Mouse (Mus musculus) kidney, adult 9 months (tissue): ENCODE data around the gene Zfp764.
A peak's percentile ranks its signal among the peaks of the same experiment; 100 is the strongest.
"Not testable (repeated sequence)": the region's sequence is repeated elsewhere in the genome, so short reads cannot be mapped to it uniquely, and the experiment has no call there.

Experiments
- DNase-seq: peaks from one replicate; pipeline ENCODE4 v3.0.0; 2022

The Zfp764 gene

GRCm38 (mm10) chr7:127390306-127390705 is 16.3 kb downstream of the Zfp764 start:
- DNase-seq, result no peak

GRCm38 (mm10) chr7:127388201-127388600 is 18.4 kb downstream of the Zfp764 start:
- not testable (repeated sequence) for DNase-seq

- peak; percentile 97 for DNase-seq
Observed at GRCm38 (mm10) chr7:127386641-127387392, 19.8 kb downstream of the Zfp764 start, which contains the start of gene 9130019O22Rik. TSS of gene 9130019O22Rik (minus strand) at chr7:127387166.

- DNase-seq, result not testable (repeated sequence)
Observed at GRCm38 (mm10) chr7:127385560-127385959, 21.1 kb downstream of the Zfp764 start.

- no peak for DNase-seq
Observed at GRCm38 (mm10) chr7:127378310-127378921, 28.2 kb downstream of the Zfp764 start.

GRCm38 (mm10) chr7:127375271-127376245 is 31.1 kb downstream of the Zfp764 start, which contains the start of gene Zfp747:
TSS of gene Zfp747 (minus strand) at chr7:127376050.
- peak; percentile 98 for DNase-seq

GRCm38 (mm10) chr7:127371870-127372269 is 34.8 kb downstream of the Zfp764 start:
- DNase-seq, result not testable (repeated sequence)

GRCm38 (mm10) chr7:127371213-127371612 is 35.4 kb downstream of the Zfp764 start:
- DNase-seq, result no peak

GRCm38 (mm10) chr7:127366249-127366648 is 40.4 kb downstream of the Zfp764 start:
- DNase-seq, result no peak

- DNase-seq, result peak; percentile 22
Observed at GRCm38 (mm10) chr7:127364166-127364565, 42.5 kb downstream of the Zfp764 start.

- DNase-seq, result peak; percentile 38
Observed at GRCm38 (mm10) chr7:127363475-127363921, 43.1 kb downstream of the Zfp764 start.

GRCm38 (mm10) chr7:127362418-127362817 is 44.2 kb downstream of the Zfp764 start:
- peak; percentile 56 for DNase-seq

- peak; percentile 74 for DNase-seq
Observed at GRCm38 (mm10) chr7:127361449-127361848, 45.2 kb downstream of the Zfp764 start.

GRCm38 (mm10) chr7:127360265-127360664 is 46.4 kb downstream of the Zfp764 start:
- no peak for DNase-seq

GRCm38 (mm10) chr7:127358472-127358871 is 48.1 kb downstream of the Zfp764 start:
- DNase-seq, result no peak

GRCm38 (mm10) chr7:127357871-127358270 is 48.8 kb downstream of the Zfp764 start:
- no peak for DNase-seq

GRCm38 (mm10) chr7:127355796-127356195 is 50.8 kb downstream of the Zfp764 start:
- DNase-seq, result no peak
